Mouse (Mus musculus) cerebellum, adult (tissue): ENCODE results near the gene Mark2.
A peak's percentile ranks its signal among the peaks of the same experiment; 100 is the strongest.
"Not testable (repeated sequence)": the region's sequence is repeated elsewhere in the genome, so short reads cannot be mapped to it uniquely, and the experiment has no call there.

Experiments
- ATAC-seq: cut with Nextera tagmentation; 2 replicates; pipeline ENCODE4 v1.9.2; 2017; ENCODE audit warnings: mild to moderate bottlenecking, moderate library complexity, mixed read lengths; ENCODE audit not compliant: insufficient number of reproducible peaks, low FRiP score, low TSS enrichment

Gene Mark2

DNA sequence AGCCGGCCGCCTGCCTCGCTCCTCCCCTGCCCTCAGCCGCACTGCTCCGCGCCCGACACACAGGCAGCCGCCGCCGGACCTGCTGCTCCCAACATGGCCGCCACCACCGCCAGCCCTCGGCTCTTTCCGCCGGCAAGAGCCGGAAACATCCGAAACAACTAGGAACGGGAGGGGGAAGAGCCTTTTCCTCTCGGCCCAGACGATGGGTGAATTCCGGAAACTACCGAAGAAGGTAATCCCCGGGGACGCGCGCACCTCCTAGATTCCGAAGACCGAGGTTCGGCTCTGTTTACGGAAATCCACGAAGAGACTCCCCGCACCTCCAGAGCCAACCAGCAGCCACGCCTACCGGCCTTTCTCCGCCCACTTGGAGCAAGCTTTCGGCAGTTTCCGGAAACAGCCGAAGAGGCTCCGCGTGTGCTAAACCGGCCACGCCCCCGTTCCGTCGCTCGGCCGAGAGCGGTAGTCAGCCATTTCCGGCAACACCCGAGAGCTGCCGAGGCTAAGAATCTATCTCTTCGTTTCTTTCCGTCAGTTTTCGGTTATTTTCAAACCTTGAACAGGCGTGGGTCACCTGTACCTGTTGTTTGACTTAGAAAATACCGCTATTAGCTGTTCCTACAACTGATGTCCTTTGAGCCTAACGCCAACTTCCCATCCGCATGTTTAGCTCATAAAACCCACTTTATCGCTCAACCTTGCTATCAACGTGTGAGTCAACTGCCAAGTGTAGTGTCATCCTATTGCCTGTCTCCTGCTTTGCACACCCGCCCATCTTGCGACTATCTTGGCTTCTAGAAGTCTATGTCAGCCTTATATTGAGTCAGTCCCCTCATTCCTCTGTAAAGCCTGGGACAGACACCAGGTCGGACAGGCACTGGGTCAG, at the start of gene Mark2:
Mark2 (minus strand) TSS at position 349 of the 886 bp plus-strand sequence.
- peak; percentile 91 for ATAC-seq

DNA sequence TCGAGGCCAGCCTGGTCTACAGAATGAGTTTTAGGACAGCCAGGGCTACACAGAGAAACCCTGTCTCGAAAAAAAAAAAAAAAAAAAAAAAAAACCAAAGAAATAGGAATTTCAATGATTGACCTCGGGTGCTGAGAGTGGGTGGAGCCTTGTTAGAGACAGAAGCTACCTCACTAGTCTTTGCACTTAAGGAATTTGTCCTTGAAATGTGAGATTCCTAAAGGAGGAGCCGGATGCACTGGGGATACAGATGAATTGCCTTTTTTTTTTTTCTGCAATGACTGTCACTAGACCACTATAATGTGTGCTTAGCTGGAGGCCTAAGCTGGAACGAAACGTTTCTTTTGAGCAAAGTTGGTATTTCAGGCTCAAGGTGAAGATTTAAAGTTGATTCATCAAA, 46.8 kb upstream of the Mark2 start:
- no peak for ATAC-seq

DNA sequence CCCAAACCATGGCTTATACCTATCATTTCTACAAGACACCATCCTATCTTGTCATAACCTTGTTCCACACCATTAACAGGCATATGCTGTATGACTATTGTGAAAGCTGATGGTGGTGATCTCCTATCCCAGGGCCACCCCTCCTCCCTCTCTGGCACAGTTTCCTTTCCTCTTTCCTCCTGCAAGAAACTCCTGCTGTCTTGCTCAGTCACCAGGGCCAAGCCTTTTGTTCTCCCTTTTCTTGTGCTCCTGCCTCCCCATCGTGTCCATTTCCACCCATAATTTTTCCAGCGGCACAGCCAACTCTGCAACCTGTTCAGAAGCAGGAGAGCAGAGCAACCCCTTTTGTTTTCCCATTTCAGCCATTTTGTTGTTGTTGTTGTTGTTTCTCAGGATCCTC, 44.4 kb upstream of the Mark2 start:
- ATAC-seq: no peak

DNA sequence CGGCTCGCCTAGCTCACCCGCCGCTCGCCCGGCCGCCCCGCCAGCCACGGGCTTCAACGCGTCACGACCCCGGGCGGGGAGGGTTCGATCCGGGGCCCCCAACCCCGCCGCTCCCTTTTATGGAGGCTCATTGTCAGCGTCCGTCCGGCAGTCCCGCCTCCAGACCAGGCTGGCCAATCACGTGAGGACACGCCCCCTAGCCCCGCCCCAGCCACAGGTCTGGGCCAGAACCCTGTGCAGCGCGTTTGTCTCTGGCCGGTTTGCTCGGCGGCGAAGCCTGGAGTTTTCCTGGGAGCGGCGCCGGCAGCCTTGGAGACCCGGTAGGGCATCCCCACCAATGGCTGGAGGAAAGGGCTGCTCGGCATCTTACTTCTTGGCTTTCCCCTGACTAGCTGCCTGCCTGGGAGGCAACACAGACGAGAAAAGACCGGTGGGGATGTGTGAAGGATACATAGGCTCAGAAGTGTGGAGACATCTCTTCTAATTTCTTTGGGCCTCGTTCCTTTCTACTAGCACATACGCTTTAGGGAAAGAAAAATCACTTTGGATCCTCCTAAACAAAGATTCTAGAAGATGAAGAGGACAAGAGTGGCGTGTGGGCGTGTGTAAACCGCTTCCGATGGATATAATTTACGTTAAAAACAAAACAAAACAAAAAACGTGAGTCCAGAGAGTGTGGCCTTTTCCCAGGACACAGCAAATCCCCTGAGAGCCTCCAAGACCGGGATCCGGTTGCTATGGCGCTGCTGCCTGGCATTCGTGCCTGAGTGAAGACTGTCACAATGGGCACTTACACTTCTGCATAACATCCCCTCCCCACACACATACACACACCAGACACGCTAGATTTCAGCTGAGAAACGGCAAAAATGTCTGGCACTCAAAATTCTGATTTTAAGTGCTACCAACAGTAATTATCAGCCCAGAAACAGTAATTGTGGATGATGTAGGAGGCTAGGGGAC, 41.5 kb upstream of the Mark2 start, which contains the start of gene Spindoc:
Spindoc (minus strand) TSS at position 92 of the 963 bp plus-strand sequence.
- peak; percentile 93 for ATAC-seq

DNA sequence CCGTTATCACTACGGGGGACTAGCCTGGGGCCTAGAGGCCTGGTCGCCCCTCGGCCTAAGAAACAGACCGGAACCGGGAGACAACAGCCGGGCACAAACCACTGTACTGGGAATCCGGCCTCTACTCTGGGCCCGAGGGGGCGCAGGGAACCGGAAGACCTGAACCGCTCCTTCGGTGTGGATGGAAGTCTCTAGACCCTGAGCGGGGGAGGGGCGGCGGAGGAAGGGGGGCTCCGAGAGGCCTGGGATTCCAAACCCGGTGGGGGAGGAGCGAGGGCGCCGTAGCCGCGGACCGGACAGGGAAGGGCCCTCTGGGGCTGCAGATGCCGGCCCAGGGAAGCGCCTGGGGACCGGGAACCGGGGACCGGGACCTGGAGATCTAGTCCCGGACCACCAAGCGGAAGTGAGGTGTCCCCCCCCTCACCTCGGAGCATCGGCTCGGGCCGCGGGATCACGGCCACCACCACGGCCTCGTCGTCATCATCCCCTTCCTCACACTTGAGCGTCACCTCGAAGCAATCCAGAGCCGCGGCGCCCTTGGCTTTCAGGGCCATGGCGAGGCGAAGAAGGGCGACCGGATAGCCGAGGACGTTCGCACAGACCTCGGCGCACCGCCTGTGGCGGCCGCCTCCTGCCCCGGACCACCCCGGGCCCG, 40.7 kb upstream of the Mark2 start:
- peak; percentile 36; the same call in 1 of the 2 replicates for ATAC-seq

DNA sequence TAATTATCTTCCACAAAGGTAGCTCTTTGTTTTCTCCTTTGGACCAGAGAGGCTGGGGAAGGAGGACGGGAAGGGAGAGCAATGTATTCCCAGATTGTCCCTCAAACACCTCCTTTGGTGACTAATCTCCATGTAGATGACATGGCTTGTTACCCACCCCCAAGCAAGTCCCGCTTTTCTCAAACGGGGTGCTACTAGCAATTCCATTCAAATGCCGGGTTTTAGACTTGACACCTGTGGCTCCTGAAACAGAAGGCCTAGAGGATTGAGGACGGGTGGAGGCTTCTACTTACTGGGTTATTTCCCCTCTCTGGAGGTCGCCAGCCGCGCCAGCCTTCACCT, 40.2 kb upstream of the Mark2 start:
- no peak for ATAC-seq

DNA sequence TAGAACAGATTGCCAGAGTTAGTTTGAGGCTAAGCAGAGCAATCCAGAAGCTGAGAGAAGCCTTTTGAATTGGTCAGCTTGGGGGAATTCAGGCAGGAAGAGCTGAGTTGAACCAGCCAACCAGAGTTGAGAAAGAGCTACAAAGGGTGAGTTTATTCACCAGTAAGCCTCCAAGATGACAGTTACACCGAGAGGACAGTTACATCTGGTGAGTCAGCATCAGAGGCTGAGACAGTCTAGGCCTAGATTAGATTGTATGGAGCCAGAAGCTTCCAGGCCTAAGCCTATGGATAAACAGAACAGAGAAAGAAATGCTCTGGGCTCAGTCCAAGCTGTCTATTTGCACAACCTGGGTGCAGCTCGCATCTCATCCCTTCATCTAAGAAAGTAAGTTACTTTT, 36.0 kb upstream of the Mark2 start:
- ATAC-seq: no peak

DNA sequence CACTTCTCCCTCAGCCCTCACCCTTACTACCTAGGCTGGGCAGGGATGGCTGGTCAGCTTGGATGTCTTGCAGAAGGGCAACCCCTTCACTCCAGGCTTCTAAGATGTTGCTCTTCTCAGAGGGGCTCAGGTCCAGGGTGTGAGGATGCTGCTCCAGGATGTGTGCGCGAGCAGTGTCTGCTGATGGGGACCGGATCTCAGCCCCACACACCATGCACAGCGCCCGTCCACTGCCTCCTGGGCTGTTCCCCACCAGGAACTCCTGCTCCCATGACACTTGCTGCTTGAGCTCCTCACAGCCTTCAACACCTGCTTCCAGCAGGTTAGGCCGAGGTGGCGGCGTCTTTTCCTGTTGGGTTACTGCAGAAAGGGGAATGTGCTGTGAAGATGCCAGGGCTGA, 32.8 kb upstream of the Mark2 start:
- no peak for ATAC-seq

DNA sequence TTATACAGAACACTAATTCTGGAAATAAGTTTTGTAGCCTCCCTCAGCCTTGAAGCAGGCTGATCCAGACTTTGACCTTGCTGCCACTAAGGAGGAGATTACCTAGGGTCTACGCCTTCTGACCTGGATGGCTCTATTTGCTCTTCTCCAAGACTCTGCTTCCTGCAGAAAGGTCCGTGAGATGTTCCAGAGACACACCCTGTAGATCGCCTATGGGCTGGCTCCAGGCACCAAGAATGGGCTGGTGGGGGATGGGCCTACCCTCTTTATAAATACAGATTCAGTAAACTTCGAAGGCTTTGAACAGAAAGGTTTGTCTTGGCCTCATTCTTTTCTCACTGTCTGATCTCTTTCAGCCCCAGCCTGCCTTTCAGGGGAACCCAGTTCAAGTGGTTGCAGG, 27.8 kb upstream of the Mark2 start:
- not testable (repeated sequence) for ATAC-seq

DNA sequence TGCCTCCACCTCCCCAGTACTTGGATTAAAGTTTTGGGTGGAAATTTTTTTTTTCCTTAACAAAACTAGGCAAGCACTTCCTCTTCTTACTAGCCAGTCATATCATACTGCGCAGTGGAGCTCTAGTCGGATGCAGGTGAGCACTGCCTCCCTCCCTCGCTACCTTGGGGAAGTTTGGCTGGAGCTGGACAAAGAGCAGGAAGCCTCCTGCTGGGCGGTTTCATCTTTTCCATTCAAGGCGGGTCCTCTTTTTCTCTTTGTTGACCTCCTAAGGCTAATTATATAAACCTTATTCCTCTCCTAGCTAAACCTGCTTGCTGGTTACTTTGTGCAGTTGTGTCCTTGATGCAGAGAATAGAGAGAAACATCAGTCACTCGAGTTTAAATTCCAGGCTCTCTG, 12.0 kb upstream of the Mark2 start:
- ATAC-seq: no peak

DNA sequence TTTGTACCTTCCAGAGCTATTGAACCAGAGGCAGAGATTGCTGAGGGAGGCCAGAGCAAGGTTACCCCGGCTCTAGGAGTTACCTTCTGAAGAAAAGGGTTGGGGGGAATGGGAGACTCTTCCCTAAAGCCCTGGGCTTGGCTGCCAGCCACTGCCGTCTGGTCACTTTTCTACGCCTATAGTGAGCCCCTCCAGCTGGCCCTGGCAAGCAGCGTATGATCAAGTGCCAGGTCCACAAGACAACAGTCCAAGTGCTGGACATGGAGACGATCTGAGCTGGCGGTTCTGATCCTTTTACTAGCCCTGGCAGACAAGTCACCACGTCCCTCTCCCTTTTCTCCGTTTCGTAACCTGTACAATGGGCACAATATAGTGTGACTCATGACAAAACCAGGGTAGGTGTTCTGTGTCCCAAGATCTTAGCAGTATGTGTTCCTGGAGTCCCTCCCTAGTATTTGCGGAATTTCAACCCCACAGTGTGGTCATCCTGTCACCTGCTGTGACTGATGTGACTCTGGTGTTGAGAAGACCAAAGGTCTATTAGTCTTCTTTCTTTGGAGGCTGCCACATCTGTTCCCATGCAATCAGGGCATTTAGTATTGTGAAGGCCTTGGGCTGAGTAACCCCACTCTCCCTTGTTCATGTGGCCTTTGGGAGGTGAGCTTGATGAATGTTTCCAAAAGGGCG, 11.3 kb upstream of the Mark2 start:
- ATAC-seq: no peak

DNA sequence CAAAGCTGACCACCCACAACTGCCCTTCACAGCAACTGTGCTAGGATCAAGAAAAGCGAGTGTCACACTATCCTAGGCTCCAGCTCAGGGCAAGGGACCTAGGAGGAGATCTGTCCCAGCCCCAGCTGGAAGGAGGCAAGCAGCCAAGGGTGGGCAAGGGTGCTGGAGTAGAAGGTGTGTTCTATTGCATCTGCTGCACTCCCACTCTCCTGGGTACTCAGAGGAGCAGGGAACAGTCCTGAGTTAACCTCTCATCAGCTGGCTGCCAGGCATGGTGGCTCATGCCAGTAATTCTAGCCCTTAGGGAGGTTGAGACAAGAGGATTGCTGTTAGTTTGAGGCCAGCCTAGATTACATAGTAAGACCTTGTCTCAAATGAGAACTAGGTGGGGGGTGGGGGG, 8.3 kb upstream of the Mark2 start:
- no peak for ATAC-seq

DNA sequence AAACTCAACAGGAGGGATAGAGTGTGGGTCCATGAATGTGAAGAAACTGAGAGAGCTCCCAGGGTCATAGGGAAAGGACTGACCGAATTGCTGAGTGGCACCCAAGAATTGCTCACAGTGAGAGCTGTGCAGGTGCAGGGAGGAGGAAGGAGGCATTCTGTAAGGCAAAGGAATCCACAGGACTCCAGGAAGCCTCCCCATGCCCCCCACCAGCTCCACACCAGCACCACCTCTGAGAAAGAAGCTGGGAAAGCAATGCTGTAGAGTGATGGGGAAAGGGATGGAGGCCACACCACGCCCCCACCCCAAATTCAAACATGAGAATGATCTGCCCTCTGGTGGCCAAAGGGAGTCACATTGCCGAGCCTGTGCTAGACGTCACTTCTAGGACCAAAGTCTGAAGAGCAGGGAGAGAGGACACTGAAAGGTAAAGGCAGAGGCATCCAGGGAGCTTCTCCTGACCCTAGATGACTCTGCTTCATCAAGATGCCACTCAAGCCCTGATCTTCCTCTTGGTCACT, 3.6 kb upstream of the Mark2 start:
- no peak for ATAC-seq

DNA sequence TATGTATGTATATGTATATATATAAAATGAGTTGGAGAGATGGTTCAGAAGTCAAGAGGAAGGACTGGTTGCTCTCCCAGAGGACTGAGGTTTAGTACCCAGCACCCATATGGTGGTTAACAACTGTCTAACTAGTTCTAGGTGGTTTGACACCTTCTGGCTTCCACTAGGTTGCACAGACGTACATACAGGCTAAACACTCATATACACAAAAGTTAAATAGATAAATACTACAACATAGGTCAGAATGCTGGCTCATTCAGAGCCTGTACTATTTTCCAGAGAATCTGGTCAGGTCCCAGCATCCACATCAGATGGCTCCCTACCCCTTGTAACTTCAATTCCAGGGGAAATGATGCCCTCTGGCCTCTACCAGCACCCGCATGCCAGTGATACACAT, 986 bp upstream of the Mark2 start:
- ATAC-seq: no peak

DNA sequence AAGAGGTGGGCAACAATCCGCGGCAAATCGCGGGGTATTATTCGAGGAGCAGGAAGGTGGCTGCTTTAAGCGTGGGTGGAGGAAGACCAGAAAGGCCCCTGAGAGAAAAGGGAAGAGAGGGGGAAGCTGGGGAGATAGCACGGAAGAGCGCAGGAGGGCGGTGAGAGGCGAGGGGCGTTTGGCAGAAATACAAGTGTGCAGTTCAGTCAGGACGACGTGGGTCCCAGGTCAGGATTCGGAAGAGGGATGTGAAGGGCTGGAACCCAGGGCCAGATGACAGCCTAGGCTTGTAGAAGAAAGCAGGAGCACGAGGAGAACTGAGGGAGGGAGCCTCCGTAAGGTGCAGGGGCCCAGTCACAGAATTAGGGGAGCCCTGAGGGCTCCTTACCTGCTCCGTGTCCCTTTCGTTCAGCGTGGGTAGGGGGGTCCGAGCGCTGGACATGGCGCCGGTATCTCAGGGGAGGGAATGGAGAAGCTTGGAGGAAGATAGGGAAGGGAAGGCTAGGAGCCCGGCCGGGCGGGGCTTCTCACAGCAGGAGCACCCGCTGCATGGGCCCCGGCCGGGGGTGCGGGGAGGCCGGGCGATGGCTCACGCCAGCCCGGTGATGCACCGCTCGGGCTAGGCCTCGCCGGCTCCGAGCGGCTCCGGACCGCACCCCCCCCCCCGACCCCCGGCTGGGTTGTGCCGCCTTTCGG, 732 bp downstream of the Mark2 start:
- ATAC-seq: peak; percentile 4; the same call in 1 of the 2 replicates

DNA sequence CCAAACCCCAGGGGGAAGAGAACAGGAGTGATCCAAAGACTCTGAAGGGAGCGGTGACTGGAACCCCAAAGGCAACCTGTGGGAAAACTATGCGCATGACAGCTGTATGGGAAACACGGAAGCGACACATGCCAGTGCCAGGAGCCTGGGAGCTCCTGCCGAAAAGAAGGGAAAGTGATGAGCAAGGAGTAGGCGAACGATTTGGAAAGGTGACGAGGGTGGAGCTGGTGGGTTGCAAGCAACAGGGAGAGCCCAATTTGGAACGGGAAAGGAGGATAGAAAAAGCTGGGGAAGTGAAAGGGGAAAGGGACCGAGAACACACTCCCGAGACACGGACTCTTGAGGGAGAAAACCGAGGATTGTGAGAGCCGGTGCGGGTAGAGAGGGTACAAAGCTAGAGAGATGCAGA, 1.3 kb downstream of the Mark2 start:
- ATAC-seq: no peak

DNA sequence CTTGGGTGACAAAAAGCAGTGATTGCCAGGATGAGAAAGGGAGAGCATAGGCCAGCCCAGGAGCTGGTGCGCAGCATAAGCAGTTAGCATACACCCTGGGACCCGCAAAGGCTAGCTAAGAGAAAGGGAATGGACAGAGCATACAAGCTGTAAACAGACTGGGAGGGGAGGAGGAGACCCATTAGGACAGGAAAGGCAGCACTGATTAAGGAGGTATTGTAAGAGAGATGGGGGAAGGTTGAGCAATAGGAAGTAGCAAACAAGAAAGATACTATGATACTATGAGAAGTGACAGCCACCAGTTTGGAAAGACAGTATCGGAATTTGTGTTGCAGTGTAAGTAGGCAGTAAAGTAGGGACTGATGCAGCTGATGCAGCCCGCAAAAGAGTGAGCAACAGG, 1.8 kb downstream of the Mark2 start:
- no peak for ATAC-seq

DNA sequence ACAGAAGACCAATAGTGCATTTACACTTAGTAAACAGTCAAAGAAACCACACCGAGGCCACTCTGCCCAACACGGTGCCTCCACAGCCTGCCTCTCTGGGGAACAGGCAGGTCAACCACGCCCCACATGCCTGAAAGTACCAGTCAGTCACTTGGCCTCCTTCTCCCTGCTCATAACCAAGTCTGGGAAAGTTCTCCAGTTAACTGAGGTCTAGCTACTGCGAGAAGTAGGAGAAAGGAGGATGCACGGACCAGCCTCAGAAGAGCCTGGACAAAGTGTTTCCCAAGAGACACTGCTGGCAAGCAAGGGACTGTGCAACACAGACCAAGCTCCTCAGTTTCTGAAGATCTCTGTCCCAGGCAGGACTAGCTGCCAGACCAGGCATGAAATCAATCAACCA, 2.6 kb downstream of the Mark2 start:
- ATAC-seq: no peak

DNA sequence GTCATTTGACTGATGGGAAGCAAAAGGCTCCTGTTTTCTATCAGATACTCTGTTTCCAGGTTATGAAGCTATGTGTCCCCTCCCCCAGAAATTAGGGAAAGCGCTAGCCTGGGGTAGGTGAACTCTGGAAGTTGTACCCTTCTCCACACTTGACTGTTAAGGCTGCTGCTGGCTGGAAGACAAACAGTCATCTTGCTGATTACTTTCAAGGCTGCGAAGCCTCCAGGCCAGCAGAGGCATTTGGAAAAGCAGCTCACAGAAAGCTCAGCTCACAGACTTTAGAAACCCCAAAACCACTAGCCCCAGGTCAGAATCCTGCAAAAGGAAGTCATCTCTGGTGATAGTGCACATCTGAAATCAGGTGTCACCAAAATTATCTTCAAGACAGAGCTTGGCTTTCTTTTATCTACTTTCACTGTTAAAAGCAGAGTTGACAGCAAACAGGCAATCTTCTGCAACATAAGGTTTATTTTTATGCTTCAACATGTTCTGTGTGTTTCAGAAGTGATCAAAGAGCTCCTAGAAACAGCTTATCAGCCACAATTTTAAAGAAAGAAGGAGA, 3.8 kb downstream of the Mark2 start:
- ATAC-seq: no peak
